Mouse (Mus musculus) limb, embryonic 14.5 days (tissue): ENCODE data around the gene Gm3336. TPM values are rescaled to one million over a fixed set of nuclear protein-coding genes. Genes with fewer than 3 reads are reported as not detected.

Source experiments
- ATAC-seq: fragments of 200-750 bp; cut with Nextera tagmentation; 2 replicates; pipeline ENCODE4 v1.8.0; 2017; ENCODE audit warnings: low read depth, moderate number of reproducible peaks, moderate TSS enrichment; ENCODE audit not compliant: low FRiP score
- DNase-seq: peaks from one replicate; pipeline ENCODE4 v3.0.0-alpha.2; 2015; ENCODE audit warnings: low spot score
- H3K27ac ChIP-seq: fragments of 300-500 bp; sonication (generic); replicated peaks from 2 replicates; pipeline ENCODE4 v1.5.1; 2014; ENCODE audit warnings: low read depth, mild to moderate bottlenecking, low read length, moderate library complexity, mixed read lengths
- H3K27me3 ChIP-seq: fragments of 300-500 bp; sonication (generic); 2 replicates; pipeline ENCODE4 v1.6.1; 2014; ENCODE audit warnings: low read length, mixed read lengths; ENCODE audit not compliant: control insufficient read depth, insufficient read depth
- H3K36me3 ChIP-seq: fragments of 300-500 bp; sonication (generic); 2 replicates; pipeline ENCODE4 v1.6.1; 2014; ENCODE audit warnings: mild to moderate bottlenecking, low read length, moderate library complexity, mixed read lengths; ENCODE audit not compliant: control insufficient read depth, insufficient read depth
- H3K4me1 ChIP-seq: fragments of 300-500 bp; sonication (generic); 2 replicates; pipeline ENCODE4 v1.6.1; 2014; ENCODE audit warnings: antibody characterized with exemption, low read length, mixed read lengths; ENCODE audit not compliant: control insufficient read depth, insufficient read depth
- H3K4me2 ChIP-seq: fragments of 300-500 bp; sonication (generic); replicated peaks from 2 replicates; pipeline ENCODE4 v1.6.1; 2014; ENCODE audit warnings: low read depth, mild to moderate bottlenecking, low read length, moderate library complexity; ENCODE audit not compliant: severe bottlenecking
- H3K4me3 ChIP-seq: fragments of 300-500 bp; sonication (generic); replicated peaks from 2 replicates; pipeline ENCODE4 v1.5.1; 2014; ENCODE audit warnings: low read length
- H3K9ac ChIP-seq: fragments of 300-500 bp; sonication (generic); 2 replicates; pipeline ENCODE4 v1.6.1; 2014; ENCODE audit warnings: mild to moderate bottlenecking, low read depth, low read length, moderate library complexity; ENCODE audit not compliant: severe bottlenecking
- H3K9me3 ChIP-seq: fragments of 300-500 bp; sonication (generic); 2 replicates; pipeline ENCODE4 v1.6.1; 2016; ENCODE audit warnings: low read length; ENCODE audit not compliant: control insufficient read depth
- POLR2A ChIP-seq: fragments of 200-500 bp; IDR thresholded peaks from 2 replicates; pipeline ENCODE4 v1.8.0; 2012; ENCODE audit warnings: inconsistent platforms, mild to moderate bottlenecking, moderate library complexity, borderline replicate concordance; ENCODE audit not compliant: insufficient read depth, insufficient read length; ENCODE audit errors: extremely low read depth
- WGBS: fragments of 180-500 bp; shearing (Covaris S2); extraction: QIAGEN DNeasy Blood & Tissue Kit; methylation state at CpG from one replicate; pipeline ENCODE4 v1.1.7; 2014; 5-methylcytosine and 5-hydroxymethylcytosine counted together
- polyA plus RNA-seq, 2 experiments: library from polyadenylated mRNA; depleted of rRNA in 1 of 2; stranded (reverse) in 1 of 2; unstranded in 1 of 2; fragments of >200 nt; fragmentation: Nextera tagmentation in 1 of 2; extraction: Ambion mirVana in 1 of 2; gene quantifications; 2 replicates each; pipeline versions ENCODE4 v1.2.1 to v1.2.3; 2012 to 2014

Gm3336 gene
- polyA plus RNA-seq, 2 experiments: not detected

GRCm38 (mm10) chr8:70716521-70717400 is 1.6 kb upstream of the Gm3336 start:
- Histone ChIP-seq H3K4me3 (no peak overlapping the region), H3K4me1 (no peaks in the 10 kb centered on the region), H3K4me2 (no peak overlapping the region), H3K9me3 (no peaks in the 10 kb centered on the region), H3K36me3 (no peaks in the 10 kb centered on the region), H3K9ac (no peak overlapping the region), H3K27ac (no peak overlapping the region), H3K27me3 (no peaks in the 10 kb centered on the region)
- DNase-seq: no peak
- no peak for ATAC-seq
- no peak for TF ChIP-seq POLR2A
- 80% methylated on average over 40 of the region's 40 CpGs for WGBS

- Histone ChIP-seq H3K9ac (no peak overlapping the region), H3K27me3 (no peaks in the 10 kb centered on the region), H3K27ac (no peak overlapping the region), H3K4me1 (no peaks in the 10 kb centered on the region), H3K9me3 (no peaks in the 10 kb centered on the region), H3K36me3 (no peaks in the 10 kb centered on the region), H3K4me3 (no peak overlapping the region), H3K4me2 (no peak overlapping the region)
- ATAC-seq (no peak), DNase-seq (no peak)
- no peak for TF ChIP-seq POLR2A
- 62% methylated on average over 9 of the region's 9 CpGs for WGBS
Observed at GRCm38 (mm10) chr8:70719796-70720270, 1.5 kb downstream of the Gm3336 start.

DNA sequence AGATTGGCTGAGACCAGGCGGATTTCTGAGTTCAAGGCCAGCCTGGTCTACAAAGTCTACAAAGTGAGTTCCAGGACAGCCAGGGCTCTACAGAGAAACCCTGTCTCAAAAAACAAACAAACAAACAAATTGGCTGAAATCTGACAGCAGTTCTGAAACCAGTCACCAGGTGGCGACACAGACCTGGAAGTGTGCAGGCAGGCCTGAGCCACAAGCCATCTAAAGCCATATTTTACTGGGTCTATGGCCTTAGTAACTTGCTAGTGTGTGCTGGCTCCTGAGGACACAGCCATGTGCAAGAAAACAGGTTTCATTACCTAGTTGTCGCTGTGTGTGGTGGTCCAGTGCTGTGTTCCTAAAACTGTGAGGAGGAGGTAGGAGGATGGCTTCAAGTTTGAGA is 2.4 kb downstream of the Gm3336 start:
- H3K4me1 ChIP-seq: no peaks in the 10 kb centered on the region
- no peak overlapping the region for H3K27ac ChIP-seq
- H3K27me3 ChIP-seq: no peaks in the 10 kb centered on the region; the same call in 1 of the 2 replicates
- H3K9ac ChIP-seq: no peak overlapping the region
- DNase-seq (peak; percentile 74), ATAC-seq (peak; percentile 62; the same call in 1 of the 2 replicates)
- TF ChIP-seq POLR2A: no peak
- no peaks in the 10 kb centered on the region for H3K36me3 ChIP-seq
- no peak overlapping the region for H3K4me3 ChIP-seq
- H3K9me3 ChIP-seq: no peaks in the 10 kb centered on the region
- WGBS: 5% methylated on average over 3 of the region's 3 CpGs
- no peak overlapping the region for H3K4me2 ChIP-seq

- H3K9me3 ChIP-seq: no peaks in the 10 kb centered on the region
Observed at GRCm38 (mm10) chr8:70721601-70722000, 3.3 kb downstream of the Gm3336 start.

GRCm38 (mm10) chr8:70723486-70724210 is 5.3 kb downstream of the Gm3336 start, which contains the start of gene Pde4c:
TSS of gene Pde4c (plus strand) at chr8:70723720.
- ATAC-seq (no peak), DNase-seq (no peak)
- Histone ChIP-seq H3K9me3 (no peaks in the 10 kb centered on the region), H3K27me3 (peaks cover 11% of the 10 kb centered on the region; the same call in 1 of the 2 replicates), H3K27ac (no peak within 1 kb of the TSS), H3K9ac (no peak within 1 kb of the TSS), H3K36me3 (no peaks in the 10 kb centered on the region), H3K4me2 (no peak within 1 kb of the TSS), H3K4me3 (no peak within 1 kb of the TSS), H3K4me1 (no peaks in the 10 kb centered on the region)
- WGBS: 65% methylated on average over 7 of the region's 7 CpGs
- no peak for TF ChIP-seq POLR2A

More at GRCm38 (mm10) chr8:70721601-70722000, 3.3 kb downstream of the Gm3336 start:
- Histone ChIP-seq H3K27ac (no peak overlapping the region), H3K4me2 (no peak overlapping the region), H3K36me3 (no peaks in the 10 kb centered on the region), H3K27me3 (peaks cover 6% of the 10 kb centered on the region; the same call in 1 of the 2 replicates), H3K4me1 (no peaks in the 10 kb centered on the region), H3K4me3 (no peak overlapping the region), H3K9ac (no peak overlapping the region)
- ATAC-seq (no peak), DNase-seq (no peak)
- WGBS: 81% methylated on average over 8 of the region's 8 CpGs
- no peak for TF ChIP-seq POLR2A
